Mouse (Mus musculus): Measurements from ENCODE around the gene Ednra. TPM values are rescaled to one million over a fixed set of nuclear protein-coding genes. Genes with fewer than 3 reads are reported as not detected.

The Ednra gene
- total and polyA plus RNA-seq, 2 experiments from 2014 or later, result 4.9 to 5.0 TPM

DNA sequence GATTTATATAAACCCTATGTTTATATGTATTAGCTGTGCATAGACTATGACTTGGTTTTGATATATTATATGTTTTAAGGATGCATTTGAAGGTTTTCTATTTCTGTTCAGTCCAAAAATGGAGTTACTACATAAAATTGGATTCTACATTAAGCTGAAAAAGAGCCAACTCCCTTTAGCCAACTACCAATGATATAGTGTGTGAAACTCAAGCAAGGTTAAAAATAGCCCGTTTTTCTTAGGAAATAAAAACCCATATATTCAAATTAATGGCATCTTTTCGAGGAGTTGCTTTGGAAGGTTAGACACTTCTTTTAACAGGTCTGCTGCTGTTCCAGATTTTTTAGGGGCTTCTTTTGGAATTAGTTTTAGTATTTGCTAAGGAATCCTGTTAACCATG lies 91.1 kb downstream of the Ednra start:
- Histone ChIP-seq H3K27me3 (ENCODE audit: insufficient read depth, low read length) (no peaks in the 10 kb centered on the region), H3K27ac (ENCODE audit: low read depth, low read length) (no peak overlapping the region), H3K36me3 (ENCODE audit: insufficient read depth, low read length) (no peaks in the 10 kb centered on the region), H3K4me1 (ENCODE audit: insufficient read depth, low read length) (no peaks in the 10 kb centered on the region), H3K9me3 (ENCODE audit: low read length) (no peaks in the 10 kb centered on the region), H3K4me3 (ENCODE audit: low read depth, low read length) (no peak overlapping the region), H3K4me2 (ENCODE audit: low read depth, low read length, poor library complexity, severe bottlenecking) (no peak overlapping the region), H3K9ac (replicated peaks; ENCODE audit: low read length, poor library complexity, severe bottlenecking) (no peak overlapping the region)
- TF ChIP-seq CTCF (IDR thresholded peaks at IDR 0.05), result no peak
- no peak for ATAC-seq (ENCODE audit: low FRiP score)
- WGBS, result 87% methylated on average over 2 of the region's 2 CpGs
- no peak for DNase-seq (ENCODE audit: low spot score)

DNA sequence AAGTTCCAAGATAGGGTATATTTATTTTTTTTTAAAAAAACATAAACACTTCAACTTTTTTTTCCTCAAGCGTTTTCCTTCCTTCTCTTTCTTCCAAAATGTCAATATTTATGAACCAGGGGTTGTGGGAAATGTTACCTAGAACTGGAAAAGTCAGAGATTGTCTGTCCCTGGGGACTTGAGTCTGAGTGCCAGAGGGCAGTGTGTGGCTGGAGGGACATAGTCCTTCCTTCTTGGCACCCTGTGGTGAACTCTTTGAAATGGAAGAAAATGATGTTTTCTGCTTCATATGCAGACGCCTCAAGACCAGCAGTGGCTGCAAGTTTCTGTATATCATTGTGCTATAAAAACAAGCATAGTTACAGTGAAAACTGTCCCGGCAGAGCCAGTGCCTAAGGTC lies 93.6 kb downstream of the Ednra start:
- Histone ChIP-seq H3K4me3 (ENCODE audit: low read depth, low read length) (no peak overlapping the region), H3K4me1 (ENCODE audit: insufficient read depth, low read length) (no peaks in the 10 kb centered on the region), H3K27ac (ENCODE audit: low read depth, low read length) (no peak overlapping the region), H3K9ac (replicated peaks; ENCODE audit: low read length, poor library complexity, severe bottlenecking) (no peak overlapping the region), H3K27me3 (ENCODE audit: insufficient read depth, low read length) (no peaks in the 10 kb centered on the region), H3K9me3 (ENCODE audit: low read length) (no peaks in the 10 kb centered on the region), H3K4me2 (ENCODE audit: low read depth, low read length, poor library complexity, severe bottlenecking) (no peak overlapping the region), H3K36me3 (ENCODE audit: insufficient read depth, low read length) (no peaks in the 10 kb centered on the region)
- 47% methylated on average over 3 of the region's 3 CpGs for WGBS
- no peak for TF ChIP-seq CTCF (IDR thresholded peaks at IDR 0.05)
- no peak for DNase-seq (ENCODE audit: low spot score)
- no peak for ATAC-seq (ENCODE audit: low FRiP score)

GRCm38 (mm10) chr8:77629858-77630537 lies 94.3 kb downstream of the Ednra start:
- Histone ChIP-seq H3K9ac (replicated peaks; ENCODE audit: low read length, poor library complexity, severe bottlenecking) (no peak overlapping the region), H3K4me2 (ENCODE audit: low read depth, low read length, poor library complexity, severe bottlenecking) (no peak overlapping the region), H3K36me3 (ENCODE audit: insufficient read depth, low read length) (no peaks in the 10 kb centered on the region), H3K4me1 (ENCODE audit: insufficient read depth, low read length) (no peaks in the 10 kb centered on the region), H3K27me3 (ENCODE audit: insufficient read depth, low read length) (no peaks in the 10 kb centered on the region), H3K9me3 (ENCODE audit: low read length) (no peaks in the 10 kb centered on the region), H3K27ac (ENCODE audit: low read depth, low read length) (no peak overlapping the region), H3K4me3 (ENCODE audit: low read depth, low read length) (no peak overlapping the region)
- WGBS, result 18% methylated on average over 15 of the region's 15 CpGs
- ATAC-seq (ENCODE audit: low FRiP score) (peak; percentile 86), DNase-seq (ENCODE audit: low spot score) (peak; percentile 87)
- peak; percentile 99 for TF ChIP-seq CTCF (IDR thresholded peaks at IDR 0.05)

DNA sequence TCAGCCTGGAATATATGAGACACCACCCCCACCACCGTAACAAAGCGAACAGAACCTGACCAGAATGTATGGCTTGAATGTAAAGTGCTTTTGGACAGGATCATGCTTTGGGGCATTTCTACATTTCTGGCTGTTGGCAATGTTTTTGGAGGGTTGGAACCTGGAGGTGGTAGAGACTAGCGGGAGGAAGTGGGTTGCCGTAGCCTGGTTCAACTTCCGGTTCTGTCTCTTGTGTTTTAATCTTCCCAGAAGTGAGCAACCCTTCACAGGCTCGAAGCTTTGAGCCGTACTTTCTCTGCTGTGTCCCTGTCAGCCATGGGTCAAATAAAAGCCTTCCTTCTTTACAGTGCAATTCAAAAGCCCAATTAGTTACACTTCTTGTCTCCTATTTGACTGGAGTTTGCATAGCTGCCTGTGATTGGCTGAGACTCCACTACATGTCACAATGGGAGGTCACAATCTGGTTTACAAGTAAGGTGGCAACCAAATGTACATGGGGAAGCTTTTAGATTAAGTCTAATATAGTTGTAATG lies 100.5 kb downstream of the Ednra start:
- Histone ChIP-seq H3K27me3 (ENCODE audit: insufficient read depth, low read length) (no peaks in the 10 kb centered on the region), H3K9ac (replicated peaks; ENCODE audit: low read length, poor library complexity, severe bottlenecking) (no peak overlapping the region), H3K9me3 (ENCODE audit: low read length) (no peaks in the 10 kb centered on the region), H3K4me3 (ENCODE audit: low read depth, low read length) (no peak overlapping the region), H3K4me1 (ENCODE audit: insufficient read depth, low read length) (no peaks in the 10 kb centered on the region), H3K27ac (ENCODE audit: low read depth, low read length) (no peak overlapping the region), H3K36me3 (ENCODE audit: insufficient read depth, low read length) (no peaks in the 10 kb centered on the region), H3K4me2 (ENCODE audit: low read depth, low read length, poor library complexity, severe bottlenecking) (no peak overlapping the region)
- ATAC-seq (ENCODE audit: low FRiP score) (no peak), DNase-seq (ENCODE audit: low spot score) (no peak)
- WGBS, result 56% methylated on average over 7 of the region's 7 CpGs
- TF ChIP-seq CTCF (IDR thresholded peaks at IDR 0.05), result no peak

GRCm38 (mm10) chr8:77617916-77618315 lies 106.3 kb downstream of the Ednra start:
- Histone ChIP-seq H3K4me1 (ENCODE audit: insufficient read depth, low read length) (no peaks in the 10 kb centered on the region), H3K27ac (ENCODE audit: low read depth, low read length) (no peak overlapping the region), H3K4me3 (ENCODE audit: low read depth, low read length) (no peak overlapping the region), H3K4me2 (ENCODE audit: low read depth, low read length, poor library complexity, severe bottlenecking) (no peak overlapping the region), H3K9ac (replicated peaks; ENCODE audit: low read length, poor library complexity, severe bottlenecking) (no peak overlapping the region), H3K27me3 (ENCODE audit: insufficient read depth, low read length) (no peaks in the 10 kb centered on the region), H3K36me3 (ENCODE audit: insufficient read depth, low read length) (no peaks in the 10 kb centered on the region), H3K9me3 (ENCODE audit: low read length) (no peaks in the 10 kb centered on the region)
- peak; percentile 61 for TF ChIP-seq CTCF (IDR thresholded peaks at IDR 0.05)
- 70% methylated on average over 2 of the region's 2 CpGs for WGBS
- DNase-seq (ENCODE audit: low spot score), result peak; percentile 62
- ATAC-seq (ENCODE audit: low FRiP score), result 0 out of 2 replicates have a peak, but pooled peaks have one; percentile 31

Other genes with a start within 250 kb of the Ednra start
- gene Arhgap10, start 206.5 kb downstream of the Ednra start, total RNA-seq (2014; rRNA removed), result 4.4 and 5.4 TPM in 2 replicates
- 2.3 TPM in 2 replicates for gene Arhgap10, start 206.5 kb downstream of the Ednra start, polyA plus RNA-seq (2015; fragmentation: Nextera tagmentation; extraction: Ambion mirVana)
- 26.5 and 28.1 TPM in 2 replicates for gene Prmt9, start 175.1 kb downstream of the Ednra start, total RNA-seq (2014; rRNA removed)
- gene Prmt9, start 175.1 kb downstream of the Ednra start, polyA plus RNA-seq (2015; fragmentation: Nextera tagmentation; extraction: Ambion mirVana), result 21.3 and 21.5 TPM in 2 replicates
- gene Tmem184c, start 113.8 kb downstream of the Ednra start, total RNA-seq (2014; rRNA removed), result 61.9 and 75.0 TPM in 2 replicates
- 64.0 and 65.1 TPM in 2 replicates for gene Tmem184c, start 113.8 kb downstream of the Ednra start, polyA plus RNA-seq (2015; fragmentation: Nextera tagmentation; extraction: Ambion mirVana)

All from midbrain, postnatal 0 days (tissue).